Mouse (Mus musculus) stomach, postnatal 0 days (tissue): ENCODE results near the gene Nfasc. TPM values are rescaled to one million over a fixed set of nuclear protein-coding genes. Genes with fewer than 3 reads are reported as not detected.
A peak's percentile ranks its signal among the peaks of the same experiment; 100 is the strongest.

Experiments
- ATAC-seq: fragments of 200-750 bp; cut with Nextera tagmentation; 2 replicates; pipeline ENCODE4 v1.8.0; 2017; ENCODE audit not compliant: low FRiP score, low TSS enrichment
- DNase-seq: peaks from one replicate; pipeline ENCODE4 v3.0.0-alpha.2; 2016; ENCODE audit warnings: low spot score
- H3K27ac ChIP-seq: fragments of 300-500 bp; sonication (generic); replicated peaks from 2 replicates; pipeline ENCODE4 v1.5.1; 2014; ENCODE audit warnings: mild to moderate bottlenecking, control low read depth
- H3K27me3 ChIP-seq: fragments of 300-500 bp; sonication (generic); 2 replicates; pipeline ENCODE4 v1.6.1; 2014; ENCODE audit warnings: low read length; ENCODE audit not compliant: control insufficient read depth, insufficient read depth
- H3K36me3 ChIP-seq: fragments of 300-500 bp; sonication (generic); 2 replicates; pipeline ENCODE4 v1.6.1; 2014; ENCODE audit warnings: low read length, mixed read lengths; ENCODE audit not compliant: control insufficient read depth, insufficient read depth
- H3K4me1 ChIP-seq: fragments of 300-500 bp; sonication (generic); replicated peaks from 2 replicates; pipeline ENCODE4 v1.6.1; 2014; ENCODE audit warnings: antibody characterized with exemption; ENCODE audit not compliant: control insufficient read depth, insufficient read depth
- H3K4me2 ChIP-seq: fragments of 300-500 bp; sonication (generic); replicated peaks from 2 replicates; pipeline ENCODE4 v1.6.1; 2014; ENCODE audit warnings: low read depth, mild to moderate bottlenecking, control low read depth, moderate library complexity
- H3K4me3 ChIP-seq: fragments of 300-500 bp; sonication (generic); 2 replicates; pipeline ENCODE4 v1.5.1; 2014; ENCODE audit warnings: low read depth, low read length, control low read depth
- H3K9ac ChIP-seq: fragments of 300-500 bp; sonication (generic); 2 replicates; pipeline ENCODE4 v1.6.1; 2014; ENCODE audit warnings: mild to moderate bottlenecking, low read length, control low read depth, mixed read lengths
- H3K9me3 ChIP-seq: fragments of 300-500 bp; sonication (generic); 2 replicates; pipeline ENCODE4 v1.6.1; 2016; ENCODE audit warnings: low read length; ENCODE audit not compliant: control insufficient read depth
- CTCF ChIP-seq: IDR thresholded peaks from 2 replicates; pipeline ENCODE4 v1.5.1; 2016; ENCODE audit warnings: antibody characterized with exemption, low read depth, mild to moderate bottlenecking, moderate library complexity
- EP300 ChIP-seq: optimal IDR thresholded peaks from 2 replicates; pipeline ENCODE3; 2016; ENCODE audit warnings: antibody characterized with exemption
- WGBS: fragments of 180-500 bp; shearing (Covaris S2); extraction: QIAGEN DNeasy Blood & Tissue Kit; methylation state at CpG from one replicate; pipeline ENCODE4 v1.1.7; 2014; 5-methylcytosine and 5-hydroxymethylcytosine counted together
- polyA plus RNA-seq: library from polyadenylated mRNA; unstranded; fragments of >200 nt; fragmentation: Nextera tagmentation; extraction: Ambion mirVana; gene quantifications from 2 replicates; pipeline ENCODE4 v1.2.1, GENCODE M21; 2015

Gene Nfasc
- 0.74 and 0.79 TPM in 2 replicates for polyA plus RNA-seq

GRCm38 (mm10) chr1:132741175-132741997, at the start of gene Nfasc:
Nfasc (minus strand) TSS chr1:132741797.
- TF ChIP-seq EP300 (no peak), CTCF (peak; percentile 13; the same call in 1 of the 2 replicates)
- H3K27me3 ChIP-seq: 0 out of 2 replicates have a peak, but pooled peaks cover 2% of the 10 kb centered on the region
- peak within 1 kb of the TSS; percentile 41; the same call in 1 of the 2 replicates for H3K9ac ChIP-seq
- no peaks in the 10 kb centered on the region for H3K36me3 ChIP-seq
- peak within 1 kb of the TSS; percentile 58 for H3K4me2 ChIP-seq
- H3K27ac ChIP-seq: no peak within 1 kb of the TSS
- peak; percentile 74 for DNase-seq
- 5% methylated on average over 43 of the region's 51 CpGs for WGBS
- ATAC-seq: peak; percentile 56; the same call in 1 of the 2 replicates
- no peaks in the 10 kb centered on the region for H3K9me3 ChIP-seq
- H3K4me1 ChIP-seq: no peaks in the 10 kb centered on the region; the same call in 1 of the 2 replicates
- peak within 1 kb of the TSS; percentile 31 for H3K4me3 ChIP-seq

GRCm38 (mm10) chr1:132791049-132791448, 49.5 kb upstream of the Nfasc start:
- Histone ChIP-seq H3K27me3 (no peaks in the 10 kb centered on the region), H3K9me3 (no peaks in the 10 kb centered on the region), H3K9ac (no peak overlapping the region), H3K4me3 (no peak overlapping the region), H3K27ac (no peak overlapping the region), H3K4me1 (no peaks in the 10 kb centered on the region), H3K36me3 (no peaks in the 10 kb centered on the region), H3K4me2 (no peak overlapping the region)
- TF ChIP-seq EP300 (no peak), CTCF (no peak)
- DNase-seq (no peak), ATAC-seq (no peak; the same call in 1 of the 2 replicates)
- 92% methylated on average over 6 of the region's 6 CpGs for whole genome bisulfite sequencing

GRCm38 (mm10) chr1:132786866-132787265, 45.3 kb upstream of the Nfasc start:
- no peak overlapping the region for H3K4me3 ChIP-seq
- no peak overlapping the region for H3K9ac ChIP-seq
- ATAC-seq: no peak
- no peaks in the 10 kb centered on the region for H3K36me3 ChIP-seq
- no peaks in the 10 kb centered on the region for H3K27me3 ChIP-seq
- no peak overlapping the region for H3K4me2 ChIP-seq
- WGBS: 69% methylated on average over 5 of the region's 5 CpGs
- H3K4me1 ChIP-seq: no peaks in the 10 kb centered on the region
- no peak for TF ChIP-seq EP300
- TF ChIP-seq CTCF: no peak
- no peak overlapping the region for H3K27ac ChIP-seq
- H3K9me3 ChIP-seq: no peaks in the 10 kb centered on the region
- DNase-seq: no peak

- H3K4me2 ChIP-seq: no peak overlapping the region
- WGBS: 70% methylated on average over 13 of the region's 13 CpGs
- no peak for DNase-seq
Measured at GRCm38 (mm10) chr1:132781607-132782445, 40.2 kb upstream of the Nfasc start.

GRCm38 (mm10) chr1:132780961-132781360, 39.4 kb upstream of the Nfasc start:
- 79% methylated on average over 5 of the region's 5 CpGs for WGBS
- ATAC-seq: no peak
- H3K4me3 ChIP-seq: no peak overlapping the region

More at GRCm38 (mm10) chr1:132781607-132782445, 40.2 kb upstream of the Nfasc start:
- H3K36me3 ChIP-seq: no peaks in the 10 kb centered on the region
- no peaks in the 10 kb centered on the region for H3K27me3 ChIP-seq
- H3K27ac ChIP-seq: no peak overlapping the region
- H3K4me3 ChIP-seq: no peak overlapping the region
- H3K4me1 ChIP-seq: no peaks in the 10 kb centered on the region
- ATAC-seq: no peak
- no peak overlapping the region for H3K9ac ChIP-seq
- H3K9me3 ChIP-seq: no peaks in the 10 kb centered on the region
- TF ChIP-seq EP300: no peak

More at GRCm38 (mm10) chr1:132780961-132781360, 39.4 kb upstream of the Nfasc start:
- H3K4me2 ChIP-seq: no peak overlapping the region
- TF ChIP-seq EP300 (no peak), CTCF (no peak)
- no peaks in the 10 kb centered on the region for H3K27me3 ChIP-seq
- DNase-seq: no peak
- no peak overlapping the region for H3K27ac ChIP-seq
- no peaks in the 10 kb centered on the region for H3K36me3 ChIP-seq
- no peaks in the 10 kb centered on the region for H3K9me3 ChIP-seq
- no peaks in the 10 kb centered on the region for H3K4me1 ChIP-seq
- no peak overlapping the region for H3K9ac ChIP-seq
